Mouse (Mus musculus): ENCODE data around the gene Fgfbp1. TPM values are rescaled to one million over a fixed set of nuclear protein-coding genes. Genes with fewer than 3 reads are reported as not detected.

The Fgfbp1 gene
- total and polyA plus RNA-seq, 2 experiments = not detected

- Histone ChIP-seq H3K36me3 (ENCODE audit: control insufficient read depth, insufficient read depth, low read length) (no peaks in the 10 kb centered on the region), H3K79me2 (ENCODE audit: control insufficient read depth, insufficient read depth, low read length) (no peaks in the 10 kb centered on the region), H3K9ac (ENCODE audit: low read depth, low read length) (no peak overlapping the region), H3K27me3 (ENCODE audit: control insufficient read depth, insufficient read depth, low read length) (no peaks in the 10 kb centered on the region), H3K27ac (replicated peaks; ENCODE audit: insufficient read depth, low read depth, low read length) (no peak overlapping the region), H3K4me1 (ENCODE audit: control insufficient read depth, insufficient read depth, low read length) (no peaks in the 10 kb centered on the region; the same call in 1 of the 2 replicates), H3K4me3 (ENCODE audit: insufficient read depth, low read depth, low read length) (no peak overlapping the region)
- 16% methylated on average over 8 of the region's 8 CpGs for WGBS
- DNase-seq (ENCODE audit: extremely low read depth, low read depth, low spot score) = peak; percentile 20
- TF ChIP-seq CTCF (IDR thresholded peaks at IDR 0.05; ENCODE audit: low read depth, low read length) (no peak), POLR2A (IDR thresholded peaks at IDR 0.05; ENCODE audit: extremely low read depth, insufficient read depth, low read length) (no peak)
Measured at GRCm38 (mm10) chr5:43948748-43949275, 32.8 kb downstream of the Fgfbp1 start.

- Histone ChIP-seq H3K4me3 (ENCODE audit: insufficient read depth, low read depth, low read length) (no peak overlapping the region), H3K36me3 (ENCODE audit: control insufficient read depth, insufficient read depth, low read length) (no peaks in the 10 kb centered on the region), H3K27ac (replicated peaks; ENCODE audit: insufficient read depth, low read depth, low read length) (no peak overlapping the region), H3K9ac (ENCODE audit: low read depth, low read length) (no peak overlapping the region; the same call in 1 of the 2 replicates), H3K4me1 (ENCODE audit: control insufficient read depth, insufficient read depth, low read length) (no peaks in the 10 kb centered on the region; the same call in 1 of the 2 replicates), H3K79me2 (ENCODE audit: control insufficient read depth, insufficient read depth, low read length) (no peaks in the 10 kb centered on the region), H3K27me3 (ENCODE audit: control insufficient read depth, insufficient read depth, low read length) (no peaks in the 10 kb centered on the region)
- WGBS = 4% methylated on average over 27 of the region's 27 CpGs
- TF ChIP-seq CTCF (IDR thresholded peaks at IDR 0.05; ENCODE audit: low read depth, low read length) (no peak), POLR2A (IDR thresholded peaks at IDR 0.05; ENCODE audit: extremely low read depth, insufficient read depth, low read length) (no peak)
- DNase-seq (ENCODE audit: extremely low read depth, low read depth, low spot score) = peak; percentile 92
Measured at GRCm38 (mm10) chr5:43948111-43948743, 33.4 kb downstream of the Fgfbp1 start.

- Histone ChIP-seq H3K9ac (ENCODE audit: low read depth, low read length) (no peak overlapping the region), H3K36me3 (ENCODE audit: control insufficient read depth, insufficient read depth, low read length) (no peaks in the 10 kb centered on the region), H3K4me1 (ENCODE audit: control insufficient read depth, insufficient read depth, low read length) (no peaks in the 10 kb centered on the region; the same call in 1 of the 2 replicates), H3K79me2 (ENCODE audit: control insufficient read depth, insufficient read depth, low read length) (no peaks in the 10 kb centered on the region), H3K4me3 (ENCODE audit: insufficient read depth, low read depth, low read length) (no peak overlapping the region), H3K27ac (replicated peaks; ENCODE audit: insufficient read depth, low read depth, low read length) (no peak overlapping the region), H3K27me3 (ENCODE audit: control insufficient read depth, insufficient read depth, low read length) (no peaks in the 10 kb centered on the region)
- 66% methylated on average over 9 of the region's 9 CpGs for WGBS
- TF ChIP-seq CTCF (IDR thresholded peaks at IDR 0.05; ENCODE audit: low read depth, low read length) (no peak), POLR2A (IDR thresholded peaks at IDR 0.05; ENCODE audit: extremely low read depth, insufficient read depth, low read length) (no peak)
- DNase-seq (ENCODE audit: extremely low read depth, low read depth, low spot score) = no peak
Measured at GRCm38 (mm10) chr5:43947330-43947977, 34.1 kb downstream of the Fgfbp1 start.

- 49% methylated on average over 2 of the region's 2 CpGs for WGBS
- no peak overlapping the region for H3K27ac ChIP-seq (replicated peaks; ENCODE audit: insufficient read depth, low read depth, low read length)
- TF ChIP-seq POLR2A (IDR thresholded peaks at IDR 0.05; ENCODE audit: extremely low read depth, insufficient read depth, low read length) (no peak), CTCF (IDR thresholded peaks at IDR 0.05; ENCODE audit: low read depth, low read length) (no peak)
- no peaks in the 10 kb centered on the region for H3K79me2 ChIP-seq (ENCODE audit: control insufficient read depth, insufficient read depth, low read length)
- no peaks in the 10 kb centered on the region for H3K36me3 ChIP-seq (ENCODE audit: control insufficient read depth, insufficient read depth, low read length)
- H3K4me1 ChIP-seq (ENCODE audit: control insufficient read depth, insufficient read depth, low read length) = no peaks in the 10 kb centered on the region
- H3K27me3 ChIP-seq (ENCODE audit: control insufficient read depth, insufficient read depth, low read length) = no peaks in the 10 kb centered on the region
- no peak overlapping the region for H3K9ac ChIP-seq (ENCODE audit: low read depth, low read length)
- DNase-seq (ENCODE audit: extremely low read depth, low read depth, low spot score) = no peak
- no peak overlapping the region for H3K4me3 ChIP-seq (ENCODE audit: insufficient read depth, low read depth, low read length)
Measured at GRCm38 (mm10) chr5:43933269-43933668, 48.3 kb downstream of the Fgfbp1 start.

Other genes starting within 250 kb of the Fgfbp1 start
- 0.18 and 0.20 TPM in 2 replicates for gene Bst1, start 162.9 kb downstream of the Fgfbp1 start, total RNA-seq (2014; rRNA removed)
- gene Bst1, start 162.9 kb downstream of the Fgfbp1 start, polyA plus RNA-seq (2012; rRNA removed) = 0.16 and 0.47 TPM in 2 replicates
- gene Fbxl5, start 160.1 kb downstream of the Fgfbp1 start, total RNA-seq (2014; rRNA removed) = 38.9 and 41.8 TPM in 2 replicates
- gene Fbxl5, start 160.1 kb downstream of the Fgfbp1 start, polyA plus RNA-seq (2012; rRNA removed) = 13.2 and 17.4 TPM in 2 replicates
- gene Cd38, start 113.2 kb downstream of the Fgfbp1 start, total RNA-seq (2014; rRNA removed) = 15.9 and 17.8 TPM in 2 replicates
- 4.3 and 4.8 TPM in 2 replicates for gene Cd38, start 113.2 kb downstream of the Fgfbp1 start, polyA plus RNA-seq (2012; rRNA removed)
- 0.28 TPM in 1 of 2 replicates, not detected in the other for gene Gm7879, start 68.6 kb downstream of the Fgfbp1 start, total RNA-seq (2014; rRNA removed)
- gene Gm7879, start 68.6 kb downstream of the Fgfbp1 start, polyA plus RNA-seq (2012; rRNA removed) = not detected in 2 replicates
- gene Prom1, start 120.3 kb upstream of the Fgfbp1 start, total RNA-seq (2014; rRNA removed) = 13.5 and 18.3 TPM in 2 replicates
- gene Prom1, start 120.3 kb upstream of the Fgfbp1 start, polyA plus RNA-seq (2012; rRNA removed) = 1.8 and 3.5 TPM in 2 replicates
- gene Tapt1, start 244.8 kb upstream of the Fgfbp1 start, total RNA-seq (2014; rRNA removed) = 63.5 and 68.6 TPM in 2 replicates
- 34.8 and 35.8 TPM in 2 replicates for gene Tapt1, start 244.8 kb upstream of the Fgfbp1 start, polyA plus RNA-seq (2012; rRNA removed)